Mouse (Mus musculus): Measurements from ENCODE around the gene Fam131b.

- TF ChIP-seq MEF2A (IDR thresholded peaks at IDR 0.05; ENCODE audit: borderline replicate concordance, low read depth, low read length): no peak
- no peak for TF ChIP-seq HCFC1 (IDR thresholded peaks at IDR 0.05; ENCODE audit: low read depth, low read length)
- TF ChIP-seq ZNF384 (IDR thresholded peaks at IDR 0.05; ENCODE audit: low read depth, low read length): no peak
- TF ChIP-seq POLR2AphosphoS2 (IDR thresholded peaks at IDR 0.05; ENCODE audit: low read depth, low read length): no peak
- no peak for TF ChIP-seq MXI1 (IDR thresholded peaks at IDR 0.05; ENCODE audit: low read depth, low read length)
- TF ChIP-seq CTCF (conservative IDR thresholded peaks at IDR 0.05 in 1 of 2, IDR thresholded peaks at IDR 0.05 in 1 of 2; ENCODE audit: low read depth in 2 of 2, low read length in 2 of 2): no peak
Measured at GRCm38 (mm10) chr6:42359364-42360147, 35.1 kb upstream of the Fam131b start.
